Mouse (Mus musculus): ENCODE measurements around the gene Otud5.
"Not testable (repeated sequence)": the region's sequence is repeated elsewhere in the genome, so short reads cannot be mapped to it uniquely, and the experiment has no call there.

Otud5 gene

DNA sequence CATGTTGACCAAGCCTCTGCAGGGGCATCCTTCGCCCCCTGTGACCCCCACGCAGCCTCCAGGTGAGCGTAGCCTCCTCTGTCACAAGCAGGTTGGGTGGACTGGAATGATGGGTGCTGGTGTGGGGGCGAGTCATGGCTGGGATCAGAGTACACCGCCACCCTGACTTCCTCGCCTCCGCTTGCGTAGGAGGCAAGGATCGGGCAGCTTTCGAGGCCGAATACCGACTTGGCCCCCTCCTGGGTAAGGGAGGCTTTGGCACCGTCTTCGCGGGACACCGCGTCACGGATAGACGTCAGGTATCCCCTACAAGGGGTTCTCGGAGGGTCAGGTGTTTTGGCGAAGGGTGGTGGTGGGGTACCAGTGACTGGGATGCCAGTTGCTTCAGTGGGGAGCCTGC lies 37.3 kb downstream of the Otud5 start:
- ATAC-seq (ENCODE audit: insufficient number of reproducible peaks, low FRiP score, low TSS enrichment) = 0 out of 2 replicates have a peak, but pooled peaks have one; percentile 11

DNA sequence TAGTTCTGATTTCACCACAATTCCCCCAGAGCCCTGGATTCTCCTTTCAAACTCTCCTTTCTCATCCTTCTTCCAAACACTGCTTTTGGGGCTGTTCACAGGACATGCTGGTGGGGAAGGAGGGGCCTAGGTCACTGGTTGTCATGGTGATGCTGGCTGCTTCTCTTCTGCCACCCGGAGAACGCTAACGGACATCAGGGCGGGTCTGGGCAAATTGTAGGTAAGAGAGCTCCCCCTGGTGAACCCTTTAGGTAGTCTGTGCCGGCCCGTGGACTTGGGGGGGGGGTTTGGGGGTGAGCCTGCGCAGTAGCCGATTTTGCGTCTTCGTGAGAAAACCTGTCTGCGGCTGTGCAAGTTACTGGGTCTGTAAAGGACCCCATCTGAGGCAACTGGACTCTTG lies 38.7 kb downstream of the Otud5 start:
- ATAC-seq (ENCODE audit: insufficient number of reproducible peaks, low FRiP score, low TSS enrichment) = peak; percentile 49

DNA sequence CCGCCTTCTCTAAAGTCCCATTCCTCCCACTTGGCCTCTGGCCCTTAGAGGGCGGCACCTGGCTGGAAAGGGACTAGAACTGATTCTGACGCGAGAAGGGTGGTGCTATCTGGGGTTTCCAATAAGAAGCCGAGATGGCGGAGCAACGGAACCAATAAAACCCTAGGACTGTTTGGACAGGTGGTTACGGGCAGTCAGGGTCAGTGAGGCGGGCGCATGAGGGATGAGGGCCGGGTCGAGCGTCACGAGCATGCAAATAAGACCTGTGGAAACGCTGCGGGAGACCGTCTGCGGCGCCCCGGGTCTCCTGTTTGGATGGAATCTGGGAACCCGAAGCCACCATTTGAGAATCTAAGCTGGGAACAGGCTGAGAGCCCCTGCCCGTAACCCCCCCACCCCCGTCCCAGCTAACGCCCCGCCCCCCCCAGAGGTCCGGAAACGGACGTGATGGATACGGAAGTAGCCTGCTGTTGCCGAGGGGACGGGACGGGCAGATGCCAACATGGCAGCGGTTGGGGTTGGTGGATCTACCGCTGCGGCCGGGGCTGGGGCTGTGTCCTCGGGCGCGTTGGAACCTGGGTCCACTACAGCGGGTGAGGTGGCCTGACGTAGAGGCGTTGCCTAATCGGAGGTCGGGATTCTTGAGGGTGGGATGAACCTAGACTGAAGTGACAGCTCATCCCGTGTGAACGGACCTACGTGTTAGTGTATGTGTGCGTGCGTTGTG lies 42.8 kb downstream of the Otud5 start, which contains the start of gene Slc35a2:
Gene Slc35a2 (plus strand): TSS at position 188 of the 727 bp plus-strand sequence.
- ATAC-seq (ENCODE audit: insufficient number of reproducible peaks, low FRiP score, low TSS enrichment) = peak; percentile 93

GRCm38 (mm10) chrX:7898211-7898610 lies 57.0 kb downstream of the Otud5 start:
- no peak for ATAC-seq (ENCODE audit: insufficient number of reproducible peaks, low FRiP score, low TSS enrichment)

DNA sequence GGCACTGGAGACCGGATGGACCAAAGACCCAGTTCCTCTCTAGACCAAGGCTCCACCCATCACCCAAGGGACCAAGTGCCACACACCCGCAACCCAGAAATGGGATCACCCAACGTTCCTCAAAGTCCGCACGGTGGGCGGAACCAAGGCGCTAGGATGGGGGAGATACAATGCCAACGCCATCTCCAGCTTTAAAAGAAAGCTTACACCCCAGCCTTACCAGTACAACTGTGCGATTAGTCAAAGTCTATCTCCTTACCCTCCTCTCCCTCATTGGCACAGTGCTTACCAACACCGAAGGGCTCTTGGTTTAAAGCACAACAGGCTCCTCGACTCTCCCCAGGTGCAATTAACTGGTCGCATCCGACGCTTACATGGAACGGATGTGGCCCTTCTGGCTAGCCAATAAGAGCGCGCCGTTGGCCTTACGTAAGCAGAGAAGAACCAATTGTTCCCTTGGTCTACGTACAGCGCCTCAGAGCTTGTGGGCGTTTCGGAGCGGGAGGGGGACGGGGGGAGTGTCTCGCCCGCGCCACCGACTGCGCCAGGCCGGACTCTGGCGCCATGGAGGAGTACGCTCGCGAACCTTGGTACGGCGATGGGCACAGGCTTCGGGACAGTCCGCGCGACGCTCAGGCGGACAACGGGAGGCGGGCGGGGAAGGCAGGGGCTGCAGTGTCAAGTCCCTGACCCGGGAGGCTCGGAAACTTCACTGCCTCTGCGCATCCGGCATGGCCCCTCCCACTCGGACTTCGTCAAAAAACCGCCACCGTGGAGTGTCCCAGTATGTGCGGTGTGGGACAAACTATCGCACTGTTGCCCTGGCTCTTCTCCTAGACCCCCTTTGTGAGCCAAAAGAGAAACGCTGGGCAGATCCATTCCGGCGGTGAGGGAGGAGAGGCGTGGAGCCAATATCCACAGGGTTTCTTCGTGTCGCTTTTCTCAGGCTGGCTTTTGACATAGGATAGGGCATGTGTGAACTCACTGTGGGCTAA lies 58.0 kb downstream of the Otud5 start, which contains the start of the genes Pqbp1 and Timm17b:
Gene Pqbp1 (minus strand): TSS at position 390 of the 995 bp plus-strand sequence.
Gene Timm17b (plus strand): TSS at position 478 of the 995 bp plus-strand sequence.
- peak; percentile 99 for ATAC-seq (ENCODE audit: insufficient number of reproducible peaks, low FRiP score, low TSS enrichment)

GRCm38 (mm10) chrX:7904441-7904840 lies 63.3 kb downstream of the Otud5 start:
- ATAC-seq (ENCODE audit: insufficient number of reproducible peaks, low FRiP score, low TSS enrichment) = no peak

GRCm38 (mm10) chrX:7907735-7908134 lies 66.6 kb downstream of the Otud5 start, which contains the start of gene Gm10491:
Gene Gm10491, minus strand, starts transcription at chrX:7907835.
- ATAC-seq (ENCODE audit: insufficient number of reproducible peaks, low FRiP score, low TSS enrichment) = no peak

DNA sequence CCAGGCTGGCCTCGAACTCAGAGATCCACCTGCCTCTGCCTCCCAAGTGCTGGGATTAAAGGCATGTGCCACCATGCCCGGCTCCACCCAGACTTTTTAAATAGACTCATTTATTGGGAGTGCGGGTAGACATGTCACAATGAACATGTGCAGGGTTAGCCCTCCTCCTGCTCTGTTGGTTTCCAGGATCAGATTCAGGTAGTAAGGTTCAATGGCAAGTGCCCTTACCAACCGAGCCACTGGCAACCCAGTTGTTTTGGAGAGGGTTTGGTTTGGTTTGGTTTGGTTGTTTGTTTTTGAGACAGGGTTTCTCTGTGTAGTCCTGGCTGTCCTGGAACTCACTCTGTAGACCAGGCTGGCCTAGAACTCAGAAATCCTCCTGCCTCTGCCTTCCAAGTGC lies 68.1 kb downstream of the Otud5 start, which contains the start of gene Gm10490:
Gene Gm10490 (plus strand): TSS at position 301 of the 400 bp plus-strand sequence.
- ATAC-seq (ENCODE audit: insufficient number of reproducible peaks, low FRiP score, low TSS enrichment) = not testable (repeated sequence)

GRCm38 (mm10) chrX:7910473-7910872 lies 69.3 kb downstream of the Otud5 start:
- ATAC-seq (ENCODE audit: insufficient number of reproducible peaks, low FRiP score, low TSS enrichment) = no peak

DNA sequence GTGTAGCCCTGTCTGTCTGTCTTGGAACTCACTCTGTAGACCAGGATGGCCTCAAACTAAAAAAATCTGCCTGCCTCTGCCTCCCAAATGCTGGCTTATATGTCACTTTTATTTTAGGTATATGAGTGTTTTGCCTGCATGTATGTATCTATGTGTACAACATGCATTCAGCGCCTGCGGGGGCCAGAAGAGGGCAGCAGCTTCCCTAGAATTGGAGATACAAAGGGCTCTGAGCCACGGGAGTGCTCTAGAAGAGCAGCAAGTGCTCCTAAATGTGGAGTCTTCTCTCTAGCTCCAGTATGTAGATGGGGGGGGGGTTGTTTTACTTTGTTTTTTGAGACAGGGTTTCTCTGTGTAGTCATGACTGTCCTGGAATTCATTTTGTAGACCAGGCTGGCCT lies 74.5 kb downstream of the Otud5 start:
- not testable (repeated sequence) for ATAC-seq (ENCODE audit: insufficient number of reproducible peaks, low FRiP score, low TSS enrichment)

DNA sequence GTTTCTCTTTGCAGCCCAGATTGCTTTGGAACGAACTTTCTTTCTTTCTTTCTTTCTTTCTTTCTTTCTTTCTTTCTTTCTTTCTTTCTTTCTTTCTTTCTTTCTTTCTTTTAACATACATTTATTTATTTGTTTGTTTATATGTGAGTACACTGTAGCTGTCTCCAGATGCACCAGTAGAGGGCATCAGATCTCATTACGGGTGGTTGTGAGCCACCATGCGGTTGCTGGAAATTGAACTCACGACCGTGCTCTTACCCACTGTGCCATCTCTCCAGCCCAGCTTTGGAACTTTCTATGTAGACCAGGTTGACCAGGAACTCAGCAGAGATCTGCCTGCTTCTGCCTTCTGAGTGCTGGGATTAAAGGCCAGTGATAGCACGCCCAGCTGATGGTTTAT lies 76.8 kb downstream of the Otud5 start:
- not testable (repeated sequence) for ATAC-seq (ENCODE audit: insufficient number of reproducible peaks, low FRiP score, low TSS enrichment)

- peak; percentile 66 for ATAC-seq (ENCODE audit: insufficient number of reproducible peaks, low FRiP score, low TSS enrichment)
Measured at GRCm38 (mm10) chrX:7919601-7920383, 78.6 kb downstream of the Otud5 start, which contains the start of gene Pcsk1n. Gene Pcsk1n, plus strand, starts transcription at chrX:7919822.

DNA sequence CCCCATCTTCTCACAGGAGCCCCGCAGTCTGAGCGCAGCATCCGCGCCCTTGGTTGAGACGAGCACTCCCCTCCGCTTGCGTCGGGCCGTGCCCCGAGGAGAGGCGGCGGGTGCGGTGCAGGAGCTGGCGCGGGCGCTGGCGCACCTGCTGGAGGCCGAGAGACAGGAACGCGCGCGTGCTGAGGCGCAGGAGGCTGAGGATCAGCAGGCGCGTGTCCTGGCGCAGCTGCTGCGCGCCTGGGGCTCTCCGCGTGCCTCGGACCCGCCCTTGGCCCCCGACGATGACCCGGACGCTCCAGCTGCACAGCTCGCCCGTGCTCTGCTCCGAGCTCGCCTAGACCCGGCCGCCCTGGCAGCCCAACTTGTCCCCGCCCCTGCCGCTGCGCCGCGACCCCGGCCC lies 80.9 kb downstream of the Otud5 start:
- ATAC-seq (ENCODE audit: insufficient number of reproducible peaks, low FRiP score, low TSS enrichment) = no peak
